Mouse (Mus musculus): Measurements from ENCODE around the gene Zfp941. TPM values are rescaled to one million over a fixed set of nuclear protein-coding genes. Genes with fewer than 3 reads are reported as not detected.

The Zfp941 gene
- polyA plus RNA-seq (2015; fragmentation: Nextera tagmentation; extraction: Ambion mirVana): 0.14 and 0.21 TPM in 2 replicates

DNA sequence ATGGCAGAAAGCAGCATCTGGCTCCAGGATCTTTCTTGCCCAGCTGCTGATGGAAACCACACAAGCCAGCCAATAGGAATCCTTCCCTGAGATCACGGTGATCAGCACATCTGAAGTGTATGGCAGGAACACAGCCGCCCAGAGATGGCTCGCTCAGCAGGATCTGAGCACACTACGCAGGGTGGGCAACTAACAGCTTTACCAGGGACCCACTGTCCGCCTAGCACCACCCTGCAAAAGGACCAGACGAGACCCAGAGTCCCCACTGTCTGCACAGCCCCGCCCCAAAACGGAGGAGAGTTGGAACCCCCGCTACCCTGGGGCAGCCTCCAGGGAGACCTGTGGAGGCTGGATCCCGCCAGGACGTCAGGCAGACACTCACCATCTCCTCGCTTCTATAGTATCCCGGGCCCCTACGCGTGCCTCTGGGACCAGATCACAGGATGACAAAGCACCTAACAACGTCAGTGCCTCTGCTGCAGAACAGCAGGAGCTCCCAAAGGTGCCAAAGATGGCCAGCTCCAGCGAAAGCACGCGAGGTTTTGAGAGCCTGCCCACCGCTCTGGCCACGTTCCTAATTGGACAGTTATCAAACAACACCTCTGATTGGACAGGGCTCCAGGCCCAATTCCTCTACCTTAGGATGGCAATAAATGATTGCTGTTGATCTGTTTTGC, at the start of gene Zfp941:
Zfp941 (minus strand) TSS at position 526 of the 677 bp plus-strand sequence.
- H3K4me3 ChIP-seq (ENCODE audit: low read depth, low read length): peak within 1 kb of the TSS; percentile 47
- H3K9ac ChIP-seq (replicated peaks): peak within 1 kb of the TSS; percentile 41
- H3K27me3 ChIP-seq (ENCODE audit: insufficient read depth, low read length): no peaks in the 10 kb centered on the region
- H3K4me1 ChIP-seq (ENCODE audit: insufficient read depth): no peaks in the 10 kb centered on the region; the same call in 1 of the 2 replicates
- DNase-seq: no peak
- WGBS (ENCODE audit: insufficient replicate concordance): 5% methylated on average over 21 of the region's 21 CpGs
- no peaks in the 10 kb centered on the region for H3K36me3 ChIP-seq (replicated peaks; ENCODE audit: insufficient read depth, low read length)
- no peak for TF ChIP-seq CTCF (IDR thresholded peaks at IDR 0.05; ENCODE audit: low read depth)
- no peak for TF ChIP-seq EP300 (IDR thresholded peaks at IDR 0.05; ENCODE audit: low read depth)
- H3K4me2 ChIP-seq (ENCODE audit: low read depth, low read length): peak within 1 kb of the TSS; percentile 76
- no peaks in the 10 kb centered on the region for H3K9me3 ChIP-seq (ENCODE audit: low read length)
- H3K27ac ChIP-seq (ENCODE audit: low read depth): no peak within 1 kb of the TSS
- ATAC-seq: peak; percentile 91

DNA sequence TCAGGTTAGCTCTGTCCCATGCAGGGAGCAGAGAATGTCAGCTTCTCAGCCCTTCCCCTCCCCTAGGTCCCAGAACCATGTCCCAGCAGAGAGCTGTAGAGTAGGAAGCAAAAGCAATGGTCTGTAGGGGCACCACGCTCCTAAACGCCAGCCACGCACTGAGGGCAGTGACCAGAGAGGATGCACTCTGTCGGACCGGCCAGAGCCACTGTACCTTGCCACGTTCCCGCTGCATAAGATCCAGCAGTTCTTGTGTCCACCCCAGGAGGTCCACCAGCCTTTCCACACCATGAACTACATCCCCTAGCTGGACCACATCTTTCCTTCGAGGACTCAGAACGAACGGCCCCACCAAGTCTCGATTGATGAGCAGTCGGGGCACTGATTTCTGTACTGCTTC, 42.8 kb upstream of the Zfp941 start:
- 89% methylated on average over 12 of the region's 12 CpGs for WGBS (ENCODE audit: insufficient replicate concordance)
- Histone ChIP-seq H3K4me1 (ENCODE audit: insufficient read depth) (no peaks in the 10 kb centered on the region), H3K27me3 (ENCODE audit: insufficient read depth, low read length) (no peaks in the 10 kb centered on the region), H3K4me2 (ENCODE audit: low read depth, low read length) (no peak overlapping the region), H3K36me3 (replicated peaks; ENCODE audit: insufficient read depth, low read length) (peaks cover 70% of the 10 kb centered on the region), H3K9ac (replicated peaks) (no peak overlapping the region), H3K4me3 (ENCODE audit: low read depth, low read length) (no peak overlapping the region), H3K27ac (ENCODE audit: low read depth) (no peak overlapping the region), H3K9me3 (ENCODE audit: low read length) (no peaks in the 10 kb centered on the region)
- DNase-seq: no peak
- TF ChIP-seq EP300 (IDR thresholded peaks at IDR 0.05; ENCODE audit: low read depth): no peak
- no peak for TF ChIP-seq CTCF (IDR thresholded peaks at IDR 0.05; ENCODE audit: low read depth)
- ATAC-seq: no peak

DNA sequence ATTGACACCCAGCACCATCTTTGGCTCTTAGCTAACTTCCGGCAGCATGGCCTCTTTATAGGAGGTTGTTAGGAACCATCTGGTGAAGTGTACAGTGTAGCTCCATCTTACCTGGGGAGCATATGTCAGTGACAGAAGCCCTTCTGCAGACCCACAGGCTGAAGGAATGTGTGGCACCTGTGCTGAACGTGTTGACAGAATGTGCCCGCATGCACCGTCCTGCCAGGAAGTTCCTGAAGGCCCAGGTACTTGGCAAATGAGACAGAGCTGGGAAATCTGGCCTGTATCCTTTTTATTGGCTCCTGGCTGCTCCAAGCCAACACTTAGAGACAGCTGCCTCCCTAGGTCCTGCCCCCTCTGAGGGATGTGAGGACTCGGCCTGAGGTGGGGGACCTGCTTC, 38.8 kb upstream of the Zfp941 start:
- no peaks in the 10 kb centered on the region for H3K9me3 ChIP-seq (ENCODE audit: low read length)
- H3K27me3 ChIP-seq (ENCODE audit: insufficient read depth, low read length): no peaks in the 10 kb centered on the region
- DNase-seq (no peak), ATAC-seq (no peak)
- H3K36me3 ChIP-seq (replicated peaks; ENCODE audit: insufficient read depth, low read length): peaks cover 61% of the 10 kb centered on the region
- WGBS (ENCODE audit: insufficient replicate concordance): 82% methylated on average over 5 of the region's 5 CpGs
- H3K4me1 ChIP-seq (ENCODE audit: insufficient read depth): peaks cover 12% of the 10 kb centered on the region
- H3K4me3 ChIP-seq (ENCODE audit: low read depth, low read length): no peak overlapping the region
- no peak overlapping the region for H3K27ac ChIP-seq (ENCODE audit: low read depth)
- H3K4me2 ChIP-seq (ENCODE audit: low read depth, low read length): no peak overlapping the region
- no peak overlapping the region for H3K9ac ChIP-seq (replicated peaks)
- no peak for TF ChIP-seq CTCF (IDR thresholded peaks at IDR 0.05; ENCODE audit: low read depth)
- no peak for TF ChIP-seq EP300 (IDR thresholded peaks at IDR 0.05; ENCODE audit: low read depth)

DNA sequence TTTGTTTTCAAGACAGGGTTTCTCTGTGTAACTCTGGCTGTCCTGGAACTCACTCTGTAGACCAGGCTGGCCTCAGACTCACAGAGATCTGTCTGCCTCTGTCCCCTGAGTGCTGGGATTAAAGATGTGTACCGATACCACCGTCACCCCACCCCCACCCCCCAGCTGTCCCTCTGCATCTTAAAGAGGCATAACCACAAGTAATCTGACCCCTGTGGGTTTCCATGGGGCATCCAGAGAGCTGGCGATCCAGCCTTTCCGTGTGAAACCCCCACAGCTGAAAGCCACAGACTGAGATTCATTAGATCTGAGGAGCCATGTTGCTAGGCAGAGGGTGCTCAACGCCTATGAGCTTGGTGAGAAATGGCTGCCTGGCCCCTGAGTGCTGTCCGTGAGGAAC, 38.0 kb upstream of the Zfp941 start:
- Histone ChIP-seq H3K4me3 (ENCODE audit: low read depth, low read length) (no peak overlapping the region), H3K4me2 (ENCODE audit: low read depth, low read length) (no peak overlapping the region), H3K36me3 (replicated peaks; ENCODE audit: insufficient read depth, low read length) (peaks cover 60% of the 10 kb centered on the region), H3K4me1 (ENCODE audit: insufficient read depth) (peaks cover 16% of the 10 kb centered on the region), H3K9ac (replicated peaks) (no peak overlapping the region), H3K27me3 (ENCODE audit: insufficient read depth, low read length) (no peaks in the 10 kb centered on the region), H3K9me3 (ENCODE audit: low read length) (no peaks in the 10 kb centered on the region), H3K27ac (ENCODE audit: low read depth) (no peak overlapping the region)
- no peak for TF ChIP-seq CTCF (IDR thresholded peaks at IDR 0.05; ENCODE audit: low read depth)
- no peak for TF ChIP-seq EP300 (IDR thresholded peaks at IDR 0.05; ENCODE audit: low read depth)
- ATAC-seq (no peak), DNase-seq (no peak)
- WGBS (ENCODE audit: insufficient replicate concordance): 78% methylated on average over 6 of the region's 6 CpGs

DNA sequence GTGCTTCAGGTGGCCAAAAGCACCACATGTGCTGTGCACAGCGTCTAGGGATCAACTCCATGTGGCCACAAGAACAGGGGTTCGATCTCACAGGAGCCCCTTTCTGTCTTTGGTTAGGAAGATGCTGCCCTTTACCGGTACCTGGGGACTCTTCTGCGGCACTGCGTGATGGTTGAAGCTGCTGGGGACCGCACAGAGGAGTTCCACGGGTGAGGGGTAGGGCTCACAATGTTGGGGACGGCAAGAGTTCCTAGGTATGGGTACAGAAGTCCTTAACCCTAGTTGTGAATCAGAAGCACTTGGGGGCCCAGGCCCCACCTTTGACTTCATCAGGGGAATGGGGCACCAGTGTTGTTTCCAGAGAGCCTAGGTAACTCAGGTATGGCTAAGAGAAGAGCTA, 36.8 kb upstream of the Zfp941 start:
- no peaks in the 10 kb centered on the region for H3K27me3 ChIP-seq (ENCODE audit: insufficient read depth, low read length)
- WGBS (ENCODE audit: insufficient replicate concordance): 84% methylated on average over 8 of the region's 8 CpGs
- H3K4me3 ChIP-seq (ENCODE audit: low read depth, low read length): no peak overlapping the region
- peak overlapping the region; percentile 90; the same call in 1 of the 2 replicates for H3K9ac ChIP-seq (replicated peaks)
- no peak for DNase-seq
- peaks cover 63% of the 10 kb centered on the region for H3K36me3 ChIP-seq (replicated peaks; ENCODE audit: insufficient read depth, low read length)
- no peak for TF ChIP-seq EP300 (IDR thresholded peaks at IDR 0.05; ENCODE audit: low read depth)
- TF ChIP-seq CTCF (IDR thresholded peaks at IDR 0.05; ENCODE audit: low read depth): no peak
- peaks cover 25% of the 10 kb centered on the region for H3K4me1 ChIP-seq (ENCODE audit: insufficient read depth)
- no peak for ATAC-seq
- no peak overlapping the region for H3K27ac ChIP-seq (ENCODE audit: low read depth)
- no peaks in the 10 kb centered on the region for H3K9me3 ChIP-seq (ENCODE audit: low read length)
- H3K4me2 ChIP-seq (ENCODE audit: low read depth, low read length): peak overlapping the region; percentile 85

DNA sequence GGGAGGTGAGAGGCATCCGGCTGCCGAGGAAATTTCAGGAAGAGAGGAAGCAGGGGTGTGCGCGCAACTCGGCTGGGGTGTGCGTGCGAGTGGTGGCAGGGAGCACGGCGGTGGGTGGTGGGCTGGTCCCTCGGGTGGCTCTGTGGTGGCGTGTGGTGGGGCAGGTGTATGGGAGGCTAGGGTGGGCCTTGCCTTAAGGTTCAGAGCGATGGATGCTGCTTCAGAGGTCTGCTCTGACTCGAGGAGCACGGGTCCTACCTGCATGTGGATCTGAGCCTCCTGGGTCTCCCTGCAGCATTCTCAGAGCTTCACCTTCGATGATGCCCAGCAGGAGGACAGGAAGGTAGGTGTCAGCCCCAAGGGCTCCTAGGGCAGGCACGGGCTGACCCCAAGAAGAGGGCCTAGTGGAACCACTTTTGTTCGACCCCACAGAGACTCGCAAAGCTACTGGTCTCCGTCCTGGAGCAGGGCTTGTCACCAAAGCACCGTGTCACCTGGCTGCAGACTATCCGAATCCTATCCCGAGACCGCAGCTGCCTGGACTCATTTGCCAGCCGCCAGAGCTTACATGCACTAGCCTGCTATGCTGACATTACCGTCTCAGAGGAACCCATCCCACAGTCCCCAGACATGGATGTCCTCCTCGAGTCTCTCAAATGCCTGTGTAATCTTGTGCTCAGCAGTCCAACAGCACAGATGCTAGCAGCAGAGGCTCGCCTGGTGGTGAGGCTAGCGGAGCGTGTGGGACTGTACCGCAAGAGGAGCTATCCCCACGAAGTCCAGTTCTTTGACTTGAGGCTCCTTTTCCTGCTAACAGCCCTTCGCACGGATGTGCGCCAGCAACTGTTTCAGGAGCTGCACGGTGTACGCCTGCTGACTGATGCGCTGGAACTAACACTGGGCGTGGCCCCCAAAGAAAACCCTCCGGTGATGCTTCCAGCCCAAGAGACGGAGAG, 35.9 kb upstream of the Zfp941 start, which contains the start of gene Bet1l:
Bet1l (minus strand) TSS at position 28 of the 956 bp plus-strand sequence.
- Histone ChIP-seq H3K9ac (replicated peaks) (peak within 1 kb of the TSS; percentile 90), H3K4me1 (ENCODE audit: insufficient read depth) (peaks cover 32% of the 10 kb centered on the region), H3K9me3 (ENCODE audit: low read length) (no peaks in the 10 kb centered on the region), H3K27ac (ENCODE audit: low read depth) (peak within 1 kb of the TSS; percentile 99), H3K27me3 (ENCODE audit: insufficient read depth, low read length) (no peaks in the 10 kb centered on the region), H3K4me3 (ENCODE audit: low read depth, low read length) (peak within 1 kb of the TSS; percentile 80), H3K4me2 (ENCODE audit: low read depth, low read length) (peak within 1 kb of the TSS; percentile 85), H3K36me3 (replicated peaks; ENCODE audit: insufficient read depth, low read length) (peaks cover 57% of the 10 kb centered on the region)
- ATAC-seq (peak; percentile 3), DNase-seq (no peak)
- no peak for TF ChIP-seq EP300 (IDR thresholded peaks at IDR 0.05; ENCODE audit: low read depth)
- no peak for TF ChIP-seq CTCF (IDR thresholded peaks at IDR 0.05; ENCODE audit: low read depth)
- WGBS (ENCODE audit: insufficient replicate concordance): 28% methylated on average over 40 of the region's 40 CpGs

Measured in liver, postnatal 0 days (tissue).